Mouse (Mus musculus): ENCODE measurements around the gene Tsga10ip. TPM values are rescaled to one million over a fixed set of nuclear protein-coding genes. Genes with fewer than 3 reads are reported as not detected.
A peak's percentile ranks its signal among the peaks of the same experiment; 100 is the strongest.

The Tsga10ip gene
- total and polyA plus RNA-seq, 2 experiments from 2014 or later: 0.08 to 0.43 TPM

DNA sequence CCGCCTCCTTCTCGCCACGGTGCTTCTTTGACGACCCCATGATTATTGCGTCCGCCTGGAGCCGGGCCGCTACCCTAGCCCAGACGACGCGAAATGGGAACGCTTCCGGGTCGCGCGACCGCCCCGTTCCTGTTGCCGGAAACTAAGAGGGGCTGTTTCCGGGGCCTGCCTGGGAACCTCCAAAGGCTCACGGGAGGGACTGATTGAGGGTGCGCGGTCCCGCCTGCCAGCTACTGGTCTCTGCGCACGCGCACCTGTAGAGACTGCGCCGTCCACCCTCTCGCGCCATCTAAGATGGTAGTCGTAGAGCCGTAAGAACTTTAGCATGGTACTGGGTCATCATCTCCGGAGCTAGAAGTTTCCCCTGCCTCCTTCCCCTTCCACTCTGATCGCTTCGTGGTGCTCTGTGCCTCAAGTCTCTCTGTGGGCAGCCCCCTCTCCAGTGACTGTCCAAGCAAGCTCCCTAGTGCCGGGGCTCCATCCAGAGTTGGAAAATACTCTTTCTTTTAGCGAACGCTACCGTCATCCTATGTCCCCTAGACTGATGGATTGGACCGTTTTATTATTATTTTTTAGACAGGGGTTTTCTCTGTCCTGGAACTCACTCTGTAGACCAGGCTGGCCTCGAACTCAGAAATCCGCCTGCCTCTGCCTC is 13.6 kb downstream of the Tsga10ip start, which contains the start of gene Sart1:
Gene Sart1, minus strand, starts transcription at position 116 of the 655 bp plus-strand sequence.
- 3% methylated on average over 43 of the region's 43 CpGs for WGBS
- Histone ChIP-seq H3K27me3 (ENCODE audit: insufficient read depth, low read length) (no peaks in the 10 kb centered on the region), H3K9me3 (ENCODE audit: low read length) (no peaks in the 10 kb centered on the region), H3K4me1 (ENCODE audit: insufficient read depth) (peaks cover 19% of the 10 kb centered on the region), H3K9ac (peak within 1 kb of the TSS; percentile 94), H3K4me2 (ENCODE audit: low read depth) (peak within 1 kb of the TSS; percentile 81), H3K27ac (ENCODE audit: low read depth, low read length) (peak within 1 kb of the TSS; percentile 91), H3K4me3 (ENCODE audit: low read depth, low read length) (peak within 1 kb of the TSS; percentile 99), H3K36me3 (ENCODE audit: insufficient read depth) (peaks cover 16% of the 10 kb centered on the region)
- ATAC-seq: peak; percentile 98
- TF ChIP-seq CTCF (IDR thresholded peaks at IDR 0.05; ENCODE audit: low read depth): no peak
- DNase-seq: peak; percentile 97

DNA sequence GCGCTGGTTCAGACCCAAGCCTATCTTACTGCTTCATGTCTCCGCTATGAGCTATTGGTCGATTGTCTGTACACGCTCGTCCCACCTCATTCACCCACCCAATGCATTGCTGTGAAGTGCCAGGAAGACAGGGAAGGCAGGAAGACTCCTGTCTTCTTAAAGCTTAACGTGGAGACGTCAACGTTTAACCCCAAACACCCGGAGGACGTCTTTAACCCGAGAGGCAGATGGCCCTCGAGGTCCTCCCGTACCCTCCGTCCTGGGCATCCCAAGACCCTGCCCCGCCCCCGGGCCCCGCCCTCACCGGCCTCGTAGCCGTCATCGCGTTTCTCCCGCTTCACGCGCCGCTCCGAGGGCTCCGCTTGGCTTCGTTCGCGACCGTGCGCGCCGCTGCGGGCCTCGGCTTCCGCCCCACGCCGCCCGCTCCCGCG is 14.3 kb downstream of the Tsga10ip start:
- H3K9ac ChIP-seq: peak overlapping the region; percentile 94

DNA sequence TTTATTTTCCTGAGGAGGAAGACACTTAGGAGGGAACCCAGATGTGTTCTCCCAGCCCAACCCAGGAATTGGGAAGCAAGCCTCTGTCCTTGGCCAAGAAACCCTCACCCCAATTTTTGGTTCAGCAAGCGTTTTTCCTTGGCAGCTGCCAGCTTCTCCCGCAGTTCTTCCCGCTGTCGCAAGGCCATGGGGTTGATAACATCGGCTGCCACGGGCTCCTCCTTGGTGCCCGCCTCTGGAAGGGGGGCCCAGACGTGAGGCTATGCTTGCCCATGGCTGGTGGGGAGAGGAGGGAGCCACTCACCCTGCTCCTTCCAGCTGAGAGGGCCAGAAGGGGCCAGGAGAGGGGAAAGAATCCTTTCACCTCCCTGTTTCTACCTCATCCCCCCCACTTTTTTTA is 17.6 kb downstream of the Tsga10ip start:
- Histone ChIP-seq H3K4me2 (ENCODE audit: low read depth) (no peak overlapping the region), H3K9me3 (ENCODE audit: low read length) (no peaks in the 10 kb centered on the region), H3K36me3 (ENCODE audit: insufficient read depth) (peaks cover 56% of the 10 kb centered on the region), H3K9ac (no peak overlapping the region), H3K4me3 (ENCODE audit: low read depth, low read length) (no peak overlapping the region), H3K27ac (ENCODE audit: low read depth, low read length) (no peak overlapping the region), H3K4me1 (ENCODE audit: insufficient read depth) (peaks cover 15% of the 10 kb centered on the region), H3K27me3 (ENCODE audit: insufficient read depth, low read length) (no peaks in the 10 kb centered on the region)
- no peak for DNase-seq
- WGBS: 88% methylated on average over 8 of the region's 8 CpGs
- no peak for TF ChIP-seq CTCF (IDR thresholded peaks at IDR 0.05; ENCODE audit: low read depth)
- ATAC-seq: no peak

More for the DNA sequence above, 14.3 kb downstream of the Tsga10ip start:
- under 1% methylated on average over 43 of the region's 43 CpGs for WGBS
- DNase-seq (peak; percentile 45), ATAC-seq (peak; percentile 38)
- H3K27me3 ChIP-seq (ENCODE audit: insufficient read depth, low read length): no peaks in the 10 kb centered on the region
- H3K9me3 ChIP-seq (ENCODE audit: low read length): no peaks in the 10 kb centered on the region
- TF ChIP-seq CTCF (IDR thresholded peaks at IDR 0.05; ENCODE audit: low read depth): no peak
- peaks cover 19% of the 10 kb centered on the region for H3K4me1 ChIP-seq (ENCODE audit: insufficient read depth)
- peak overlapping the region; percentile 99 for H3K4me3 ChIP-seq (ENCODE audit: low read depth, low read length)
- H3K27ac ChIP-seq (ENCODE audit: low read depth, low read length): peak overlapping the region; percentile 91
- H3K4me2 ChIP-seq (ENCODE audit: low read depth): peak overlapping the region; percentile 81
- H3K36me3 ChIP-seq (ENCODE audit: insufficient read depth): peaks cover 23% of the 10 kb centered on the region

DNA sequence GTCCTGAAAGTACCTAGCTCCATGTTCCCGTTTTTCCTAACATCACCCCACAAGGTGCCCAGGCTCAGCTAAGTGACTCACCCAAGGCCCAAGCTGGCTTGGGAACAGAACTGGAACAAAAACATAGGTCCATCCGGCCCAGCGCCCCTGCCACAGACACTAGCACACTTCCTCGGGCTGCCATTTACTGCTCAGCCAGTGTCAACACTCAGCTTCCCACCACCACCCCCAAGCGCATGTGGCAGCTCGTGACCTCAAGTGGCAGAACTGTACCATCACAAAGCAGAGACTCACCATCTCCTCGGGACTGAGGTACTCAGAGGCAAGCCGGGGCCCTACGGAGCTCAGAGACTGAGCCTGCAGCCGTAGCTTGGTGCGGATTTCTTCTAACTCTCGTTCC is 19.0 kb downstream of the Tsga10ip start:
- DNase-seq: no peak
- no peak for ATAC-seq
- Histone ChIP-seq H3K9ac (no peak overlapping the region), H3K27me3 (ENCODE audit: insufficient read depth, low read length) (no peaks in the 10 kb centered on the region), H3K36me3 (ENCODE audit: insufficient read depth) (peaks cover 70% of the 10 kb centered on the region), H3K4me1 (ENCODE audit: insufficient read depth) (peaks cover 9% of the 10 kb centered on the region), H3K9me3 (ENCODE audit: low read length) (no peaks in the 10 kb centered on the region), H3K4me2 (ENCODE audit: low read depth) (no peak overlapping the region), H3K4me3 (ENCODE audit: low read depth, low read length) (no peak overlapping the region), H3K27ac (ENCODE audit: low read depth, low read length) (no peak overlapping the region)
- no peak for TF ChIP-seq CTCF (IDR thresholded peaks at IDR 0.05; ENCODE audit: low read depth)
- WGBS: 92% methylated on average over 12 of the region's 12 CpGs

DNA sequence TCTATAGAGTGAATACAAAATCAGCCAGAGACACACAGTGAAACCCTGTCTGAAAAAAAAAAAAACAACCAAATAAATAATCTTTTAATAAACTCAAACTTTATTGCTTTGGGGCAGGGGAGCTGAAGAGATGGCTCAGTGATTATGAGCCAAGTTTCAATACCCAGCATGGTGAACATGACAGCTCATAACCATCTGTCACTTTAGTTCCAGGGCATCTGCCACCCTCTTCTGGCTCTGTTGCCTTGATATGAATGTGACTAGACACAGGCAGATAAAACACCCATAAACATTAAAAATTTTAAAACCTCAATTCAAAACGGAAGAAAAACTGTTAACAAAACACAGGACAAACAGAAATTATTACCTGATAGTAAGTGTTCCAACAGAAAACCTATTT is 24.9 kb downstream of the Tsga10ip start:
- Histone ChIP-seq H3K27me3 (ENCODE audit: insufficient read depth, low read length) (no peaks in the 10 kb centered on the region), H3K36me3 (ENCODE audit: insufficient read depth) (peaks cover 67% of the 10 kb centered on the region), H3K27ac (ENCODE audit: low read depth, low read length) (no peak overlapping the region), H3K9me3 (ENCODE audit: low read length) (no peaks in the 10 kb centered on the region), H3K4me2 (ENCODE audit: low read depth) (no peak overlapping the region), H3K4me1 (ENCODE audit: insufficient read depth) (no peaks in the 10 kb centered on the region), H3K9ac (no peak overlapping the region), H3K4me3 (ENCODE audit: low read depth, low read length) (no peak overlapping the region)
- no peak for TF ChIP-seq CTCF (IDR thresholded peaks at IDR 0.05; ENCODE audit: low read depth)
- DNase-seq (peak; percentile 34), ATAC-seq (no peak)
- WGBS: 80% methylated on average over 1 of the region's 1 CpGs

DNA sequence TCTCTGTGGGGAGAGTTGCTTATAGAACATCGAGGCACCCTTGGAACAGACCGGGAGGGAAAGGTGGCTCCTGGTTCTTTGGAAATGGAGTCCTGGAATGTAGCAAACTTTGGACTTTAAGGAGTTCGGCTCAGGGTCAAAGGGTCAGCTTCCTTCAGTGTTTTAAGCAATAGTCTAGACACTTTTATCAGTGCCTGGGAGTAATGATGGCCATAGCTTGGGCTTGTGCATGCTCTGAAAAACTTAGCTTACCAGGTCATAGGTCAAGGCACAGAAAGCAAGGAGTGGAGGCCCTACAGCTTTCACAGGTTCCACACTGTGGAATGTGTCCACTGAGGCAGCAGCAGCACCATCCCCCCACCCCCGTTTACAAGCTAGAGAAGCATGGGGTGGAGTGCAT is 27.6 kb downstream of the Tsga10ip start:
- H3K27me3 ChIP-seq (ENCODE audit: insufficient read depth, low read length): no peaks in the 10 kb centered on the region
- H3K9ac ChIP-seq: no peak overlapping the region
- TF ChIP-seq CTCF (IDR thresholded peaks at IDR 0.05; ENCODE audit: low read depth): no peak
- ATAC-seq (no peak), DNase-seq (no peak)
- H3K27ac ChIP-seq (ENCODE audit: low read depth, low read length): no peak overlapping the region
- peaks cover 62% of the 10 kb centered on the region for H3K36me3 ChIP-seq (ENCODE audit: insufficient read depth)
- H3K9me3 ChIP-seq (ENCODE audit: low read length): no peaks in the 10 kb centered on the region
- no peak overlapping the region for H3K4me3 ChIP-seq (ENCODE audit: low read depth, low read length)
- 87% methylated on average over 4 of the region's 4 CpGs for WGBS
- H3K4me1 ChIP-seq (ENCODE audit: insufficient read depth): no peaks in the 10 kb centered on the region
- no peak overlapping the region for H3K4me2 ChIP-seq (ENCODE audit: low read depth)

DNA sequence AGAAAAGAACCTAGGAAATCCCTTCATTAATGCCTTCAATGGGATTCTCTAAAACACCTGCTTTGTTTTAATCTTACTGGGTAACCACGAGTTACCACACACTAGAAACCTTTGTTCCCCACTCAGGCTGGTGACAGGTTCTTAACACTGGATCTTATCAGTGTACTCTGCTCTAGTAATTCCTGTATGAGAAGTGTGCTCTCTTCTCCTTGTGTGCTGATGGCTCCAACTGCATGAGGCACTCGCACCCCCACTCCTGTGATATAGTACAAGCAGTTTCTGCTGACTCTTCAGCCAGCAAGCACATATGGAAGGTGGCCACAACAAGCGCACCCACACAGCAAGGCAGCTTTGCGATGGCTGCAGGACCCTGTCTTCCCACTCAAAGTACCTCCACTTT is 28.1 kb downstream of the Tsga10ip start:
- no peaks in the 10 kb centered on the region for H3K27me3 ChIP-seq (ENCODE audit: insufficient read depth, low read length)
- DNase-seq (no peak), ATAC-seq (no peak)
- WGBS: 82% methylated on average over 4 of the region's 4 CpGs
- H3K4me3 ChIP-seq (ENCODE audit: low read depth, low read length): no peak overlapping the region
- H3K9me3 ChIP-seq (ENCODE audit: low read length): no peaks in the 10 kb centered on the region
- H3K9ac ChIP-seq: no peak overlapping the region
- TF ChIP-seq CTCF (IDR thresholded peaks at IDR 0.05; ENCODE audit: low read depth): no peak
- no peaks in the 10 kb centered on the region for H3K4me1 ChIP-seq (ENCODE audit: insufficient read depth)
- H3K27ac ChIP-seq (ENCODE audit: low read depth, low read length): no peak overlapping the region
- peaks cover 62% of the 10 kb centered on the region for H3K36me3 ChIP-seq (ENCODE audit: insufficient read depth)
- no peak overlapping the region for H3K4me2 ChIP-seq (ENCODE audit: low read depth)
